Mouse (Mus musculus) kidney, postnatal 0 days (tissue): ENCODE data around the gene Ppp2r3a. TPM values are rescaled to one million over a fixed set of nuclear protein-coding genes. Genes with fewer than 3 reads are reported as not detected.
A peak's percentile ranks its signal among the peaks of the same experiment; 100 is the strongest.

Source experiments
- ATAC-seq: fragments of 200-750 bp; cut with Nextera tagmentation; replicated peaks from 2 replicates; pipeline ENCODE4 v1.8.0; 2017; ENCODE audit warnings: low read depth, moderate number of reproducible peaks, moderate TSS enrichment, moderate library complexity; ENCODE audit not compliant: low FRiP score
- DNase-seq: peaks from one replicate; pipeline ENCODE4 v3.0.0-alpha.2; 2016; ENCODE audit warnings: low spot score
- H3K27ac ChIP-seq: fragments of 300-500 bp; sonication (generic); 2 replicates; pipeline ENCODE4 v1.5.1; 2014; ENCODE audit warnings: mild to moderate bottlenecking
- H3K27me3 ChIP-seq: fragments of 300-500 bp; sonication (generic); 2 replicates; pipeline ENCODE4 v1.6.1; 2014; ENCODE audit warnings: low read length, mixed read lengths; ENCODE audit not compliant: insufficient read depth
- H3K36me3 ChIP-seq: fragments of 300-500 bp; sonication (generic); 2 replicates; pipeline ENCODE4 v1.6.1; 2014; ENCODE audit warnings: low read length, mixed read lengths; ENCODE audit not compliant: insufficient read depth
- H3K4me1 ChIP-seq: fragments of 300-500 bp; sonication (generic); replicated peaks from 2 replicates; pipeline ENCODE4 v1.6.1; 2014; ENCODE audit warnings: antibody characterized with exemption, low read length, mixed read lengths; ENCODE audit not compliant: insufficient read depth
- H3K4me2 ChIP-seq: fragments of 300-500 bp; sonication (generic); 2 replicates; pipeline ENCODE4 v1.6.1; 2014; ENCODE audit warnings: mild to moderate bottlenecking, low read length, moderate library complexity, mixed read lengths
- H3K4me3 ChIP-seq: fragments of 300-500 bp; sonication (generic); replicated peaks from 2 replicates; pipeline ENCODE4 v1.5.1; 2014; ENCODE audit warnings: low read depth, low read length
- H3K9ac ChIP-seq: fragments of 300-500 bp; sonication (generic); 2 replicates; pipeline ENCODE4 v1.6.1; 2014; ENCODE audit warnings: low read depth, low read length
- H3K9me3 ChIP-seq: fragments of 300-500 bp; sonication (generic); replicated peaks from 2 replicates; pipeline ENCODE4 v1.6.1; 2016; ENCODE audit warnings: low read length, inconsistent platforms, mixed read lengths
- CTCF ChIP-seq: IDR thresholded peaks from 2 replicates; pipeline ENCODE4 v1.5.1; 2016; ENCODE audit warnings: antibody characterized with exemption, low read depth, mild to moderate bottlenecking, moderate library complexity
- WGBS: fragments of 180-500 bp; shearing (Covaris S2); extraction: QIAGEN DNeasy Blood & Tissue Kit; methylation state at CpG from one replicate; pipeline ENCODE4 v1.1.7; 2014; 5-methylcytosine and 5-hydroxymethylcytosine counted together
- polyA plus RNA-seq: library from polyadenylated mRNA; unstranded; fragments of >200 nt; fragmentation: Nextera tagmentation; extraction: Ambion mirVana; gene quantifications from 2 replicates; pipeline ENCODE4 v1.2.1, GENCODE M21; 2015

The Ppp2r3a gene
- polyA plus RNA-seq, 1 experiment from 2014 or later, result 15.3 TPM

- Histone ChIP-seq H3K4me2 (peak overlapping the region; percentile 66; the same call in 1 of the 2 replicates), H3K27ac (no peak overlapping the region), H3K9ac (no peak overlapping the region), H3K4me1 (0 out of 2 replicates have a peak, but pooled peaks cover 2% of the 10 kb centered on the region), H3K4me3 (no peak overlapping the region), H3K9me3 (no peaks in the 10 kb centered on the region), H3K27me3 (no peaks in the 10 kb centered on the region), H3K36me3 (no peaks in the 10 kb centered on the region)
- ATAC-seq, result no peak
- no peak for TF ChIP-seq CTCF
- no peak for DNase-seq
- 47% methylated on average over 5 of the region's 5 CpGs for WGBS
Observed at GRCm38 (mm10) chr9:101072506-101072905, 179.1 kb downstream of the Ppp2r3a start.

DNA sequence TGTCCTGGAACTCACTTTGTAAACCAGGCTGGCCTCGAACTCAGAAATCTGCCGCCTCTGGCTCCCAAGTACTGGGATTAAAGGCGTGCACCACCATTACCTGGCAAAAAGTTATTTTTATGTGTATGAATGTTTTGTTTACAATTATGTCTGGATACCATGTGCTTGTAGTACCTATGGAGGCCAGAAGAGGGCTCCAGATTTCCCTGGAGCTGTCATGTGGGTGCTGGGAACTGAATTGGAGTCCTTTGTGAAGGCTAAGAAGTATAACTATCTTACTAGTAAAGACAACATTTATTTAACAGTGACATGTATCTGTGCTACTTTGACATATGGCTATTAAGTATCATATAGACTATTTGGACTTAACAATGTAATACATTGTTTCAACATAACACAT is 181.8 kb downstream of the Ppp2r3a start:
- TF ChIP-seq CTCF, result peak; percentile 33; the same call in 1 of the 2 replicates
- Histone ChIP-seq H3K36me3 (no peaks in the 10 kb centered on the region), H3K27me3 (no peaks in the 10 kb centered on the region), H3K4me3 (no peak overlapping the region), H3K4me1 (no peaks in the 10 kb centered on the region), H3K9ac (no peak overlapping the region), H3K9me3 (no peaks in the 10 kb centered on the region), H3K4me2 (no peak overlapping the region), H3K27ac (no peak overlapping the region)
- ATAC-seq (no peak), DNase-seq (no peak)
- WGBS, result 94% methylated on average over 3 of the region's 3 CpGs

- no peak overlapping the region for H3K9ac ChIP-seq
- WGBS, result 81% methylated on average over 3 of the region's 3 CpGs
- H3K36me3 ChIP-seq, result no peaks in the 10 kb centered on the region
- H3K27me3 ChIP-seq, result no peaks in the 10 kb centered on the region
- no peak for ATAC-seq
- TF ChIP-seq CTCF, result no peak
- no peak for DNase-seq
- no peaks in the 10 kb centered on the region for H3K9me3 ChIP-seq
- H3K27ac ChIP-seq, result no peak overlapping the region
- H3K4me1 ChIP-seq, result no peaks in the 10 kb centered on the region
- H3K4me3 ChIP-seq, result no peak overlapping the region
- no peak overlapping the region for H3K4me2 ChIP-seq
Observed at GRCm38 (mm10) chr9:101065076-101065602, 186.5 kb downstream of the Ppp2r3a start.

DNA sequence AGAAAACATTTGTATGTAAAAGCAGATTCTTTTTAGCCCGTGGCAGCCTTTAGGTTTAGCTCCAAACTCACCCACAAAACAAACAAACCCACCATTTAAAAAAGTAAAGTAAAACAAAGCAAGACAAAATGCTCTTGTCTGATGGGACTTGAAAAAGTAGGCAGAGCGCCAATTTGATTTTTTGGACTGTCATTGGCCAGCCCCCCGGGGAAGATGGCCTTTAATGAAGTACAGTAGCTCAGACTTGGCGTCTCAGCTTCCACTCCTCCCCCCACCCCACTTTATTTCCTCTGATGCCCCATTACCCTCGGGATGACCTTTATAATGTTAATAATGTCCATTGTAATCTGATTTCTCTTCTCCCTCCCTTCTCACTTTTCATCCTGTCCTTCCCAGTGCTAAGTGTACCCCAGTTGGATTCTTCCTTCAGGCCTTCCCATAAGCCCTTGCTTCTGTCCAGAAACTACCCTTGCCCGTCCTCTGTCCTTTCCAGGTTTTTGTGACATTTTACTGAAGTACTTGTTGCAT is 189.3 kb downstream of the Ppp2r3a start:
- DNase-seq (no peak), ATAC-seq (no peak)
- no peak overlapping the region for H3K9ac ChIP-seq

GRCm38 (mm10) chr9:101061035-101061434 is 190.6 kb downstream of the Ppp2r3a start:
- DNase-seq, result no peak
- H3K27ac ChIP-seq, result no peak overlapping the region
- TF ChIP-seq CTCF, result no peak
- ATAC-seq, result no peak
- no peaks in the 10 kb centered on the region for H3K4me1 ChIP-seq
- H3K9ac ChIP-seq, result no peak overlapping the region
- no peaks in the 10 kb centered on the region for H3K9me3 ChIP-seq
- H3K27me3 ChIP-seq, result no peaks in the 10 kb centered on the region
- H3K4me3 ChIP-seq, result no peak overlapping the region
- H3K36me3 ChIP-seq, result no peaks in the 10 kb centered on the region
- 58% methylated on average over 11 of the region's 11 CpGs for WGBS
- H3K4me2 ChIP-seq, result no peak overlapping the region

More for the DNA sequence above, 189.3 kb downstream of the Ppp2r3a start:
- H3K4me3 ChIP-seq, result no peak overlapping the region
- no peaks in the 10 kb centered on the region for H3K36me3 ChIP-seq
- no peaks in the 10 kb centered on the region for H3K9me3 ChIP-seq
- no peaks in the 10 kb centered on the region for H3K27me3 ChIP-seq
- no peak overlapping the region for H3K4me2 ChIP-seq
- WGBS, result 48% methylated on average over 6 of the region's 6 CpGs
- H3K4me1 ChIP-seq, result no peaks in the 10 kb centered on the region
- H3K27ac ChIP-seq, result no peak overlapping the region
- no peak for TF ChIP-seq CTCF

DNA sequence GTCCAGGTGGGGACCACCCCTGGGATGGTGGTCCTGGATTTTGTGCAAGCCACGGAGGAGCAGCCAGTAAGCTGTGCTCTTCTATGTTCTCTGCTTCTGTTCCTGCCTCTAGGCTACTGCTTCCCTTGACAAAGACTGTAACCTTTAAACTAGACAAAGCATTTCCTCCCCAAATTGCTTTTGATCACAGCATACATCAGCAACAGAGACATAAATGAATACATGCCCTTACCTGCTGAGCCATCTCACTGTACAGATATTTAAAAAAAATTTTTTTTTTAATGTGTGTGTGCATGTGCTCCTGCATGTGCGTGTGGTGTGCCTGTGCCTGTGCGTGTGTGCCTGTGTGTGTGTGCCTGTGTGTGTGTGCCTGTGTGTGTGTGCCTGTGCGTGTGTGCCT is 194.4 kb downstream of the Ppp2r3a start:
- no peak overlapping the region for H3K4me2 ChIP-seq
- no peak overlapping the region for H3K4me3 ChIP-seq
- no peaks in the 10 kb centered on the region for H3K4me1 ChIP-seq
- 91% methylated on average over 4 of the region's 4 CpGs for WGBS
- H3K36me3 ChIP-seq, result no peaks in the 10 kb centered on the region
- DNase-seq, result no peak
- H3K9ac ChIP-seq, result no peak overlapping the region
- H3K27me3 ChIP-seq, result no peaks in the 10 kb centered on the region
- no peaks in the 10 kb centered on the region for H3K9me3 ChIP-seq
- no peak for ATAC-seq
- no peak overlapping the region for H3K27ac ChIP-seq
- no peak for TF ChIP-seq CTCF

Other genes starting within 250 kb of the Ppp2r3a start
- gene Pccb, start 216.9 kb downstream of the Ppp2r3a start, polyA plus RNA-seq, result 42.0 and 48.5 TPM in 2 replicates
- gene Msl2, start 177.7 kb downstream of the Ppp2r3a start, polyA plus RNA-seq, result 5.7 and 6.5 TPM in 2 replicates